Mouse (Mus musculus) megakaryocyte-erythroid progenitor cell, adult 5-6 weeks (primary cell): ENCODE data around the gene Ank. TPM values are rescaled to one million over a fixed set of nuclear protein-coding genes. Genes with fewer than 3 reads are reported as not detected.
A peak's percentile ranks its signal among the peaks of the same experiment; 100 is the strongest.

Source experiments
- ATAC-seq: replicated peaks from 2 replicates; pipeline ENCODE4 v1.8.0; 2016; ENCODE audit warnings: mild to moderate bottlenecking, inconsistent platforms; ENCODE audit not compliant: severe bottlenecking, poor library complexity, low FRiP score, low TSS enrichment
- total RNA-seq, 2 experiments: library from RNA; stranded (forward) in 1 of 2; stranded (reverse) in 1 of 2; fragments of 200-1000, 215-1000 nt in 1 of 2; fragments of >200 nt in 1 of 2; fragmentation: Nextera tagmentation in 1 of 2; gene quantifications; 2 replicates each; pipeline ENCODE4 v1.2.3; 2014 to 2017

Ank gene
- total RNA-seq, 2 experiments from 2014 or later = 29.0 to 61.0 TPM

- no peak for ATAC-seq
Measured at GRCm38 (mm10) chr15:27560315-27560714, 93.8 kb downstream of the Ank start.

GRCm38 (mm10) chr15:27564106-27565100, 97.9 kb downstream of the Ank start:
- no peak for ATAC-seq

GRCm38 (mm10) chr15:27565626-27566185, 99.2 kb downstream of the Ank start:
- no peak for ATAC-seq

GRCm38 (mm10) chr15:27567356-27567755, 100.9 kb downstream of the Ank start:
- no peak for ATAC-seq

GRCm38 (mm10) chr15:27568371-27568770, 101.9 kb downstream of the Ank start:
- no peak for ATAC-seq

- no peak for ATAC-seq
Measured at GRCm38 (mm10) chr15:27569924-27570323, 103.4 kb downstream of the Ank start.

GRCm38 (mm10) chr15:27570385-27570784, 103.9 kb downstream of the Ank start:
- ATAC-seq = no peak

- ATAC-seq = no peak
Measured at GRCm38 (mm10) chr15:27571179-27571578, 104.7 kb downstream of the Ank start.

GRCm38 (mm10) chr15:27574992-27575781, 108.7 kb downstream of the Ank start:
- ATAC-seq = no peak

- no peak for ATAC-seq
Measured at GRCm38 (mm10) chr15:27575932-27576331, 109.5 kb downstream of the Ank start.

- ATAC-seq = no peak
Measured at GRCm38 (mm10) chr15:27576886-27577285, 110.4 kb downstream of the Ank start.

- ATAC-seq = no peak
Measured at GRCm38 (mm10) chr15:27577915-27578780, 111.7 kb downstream of the Ank start.

- no peak for ATAC-seq
Measured at GRCm38 (mm10) chr15:27578918-27579317, 112.4 kb downstream of the Ank start.

GRCm38 (mm10) chr15:27579853-27580252, 113.4 kb downstream of the Ank start:
- ATAC-seq = no peak

- no peak for ATAC-seq
Measured at GRCm38 (mm10) chr15:27580771-27581170, 114.3 kb downstream of the Ank start.

GRCm38 (mm10) chr15:27581640-27582039, 115.2 kb downstream of the Ank start:
- ATAC-seq = no peak

GRCm38 (mm10) chr15:27582428-27582827, 116.0 kb downstream of the Ank start:
- ATAC-seq = peak; percentile 46; the same call in 1 of the 2 replicates

- ATAC-seq = peak; percentile 65
Measured at GRCm38 (mm10) chr15:27583042-27583441, 116.6 kb downstream of the Ank start.

GRCm38 (mm10) chr15:27583620-27584019, 117.1 kb downstream of the Ank start:
- no peak for ATAC-seq
